Mouse (Mus musculus): ENCODE results near the gene Smdt1.

Gene Smdt1

DNA sequence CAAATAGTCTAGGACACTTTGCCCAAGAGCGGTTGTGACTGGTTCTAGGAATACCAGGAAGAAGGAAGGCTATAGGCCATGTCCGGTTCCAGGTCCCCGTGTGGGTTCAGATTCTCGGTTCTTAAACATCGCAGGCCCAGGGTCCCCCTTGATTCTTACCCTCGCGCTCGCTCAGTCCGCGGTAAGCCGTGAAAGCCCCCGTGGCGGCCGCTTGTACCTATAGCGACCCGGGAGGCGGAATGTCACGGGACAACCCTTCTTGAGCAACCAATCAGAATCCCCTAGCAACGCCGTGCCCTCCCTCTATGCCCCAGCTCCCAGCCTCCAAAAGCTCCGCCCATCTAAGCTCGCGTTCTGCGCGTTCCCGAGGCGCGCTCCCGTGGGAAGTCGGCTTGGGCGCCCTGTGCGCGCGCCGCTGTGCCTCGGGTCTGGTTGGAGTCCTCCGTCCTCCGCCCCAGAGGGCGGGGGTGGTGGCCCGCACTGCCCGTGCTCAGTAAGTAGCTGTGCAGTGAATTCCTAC, at the start of gene Smdt1, which contains the start of the genes Naga and Pheta2:
Smdt1 (plus strand) TSS at position 367 of the 520 bp plus-strand sequence.
Naga (minus strand) TSS at position 333 of the 520 bp plus-strand sequence.
Pheta2 (plus strand) TSS at position 350 of the 520 bp plus-strand sequence.
- Histone ChIP-seq H3K9me3 (ENCODE audit: low read length) (no peaks in the 10 kb centered on the region), H3K4me3 (replicated peaks; ENCODE audit: low read length) (peak within 1 kb of the TSS; percentile 82), H3K4me1 (replicated peaks; ENCODE audit: low read depth, low read length) (peaks cover 70% of the 10 kb centered on the region), H3K27me3 (ENCODE audit: insufficient read depth, low read length) (peaks cover 30% of the 10 kb centered on the region), H3K36me3 (ENCODE audit: insufficient read depth, low read length) (peaks cover 31% of the 10 kb centered on the region)
- TF ChIP-seq POU5F1 (IDR thresholded peaks at IDR 0.05; ENCODE audit: borderline replicate concordance, low read length) (no peak), CTCF (conservative IDR thresholded peaks at IDR 0.05; ENCODE audit: low read length) (no peak), NANOG (IDR thresholded peaks at IDR 0.05; ENCODE audit: borderline replicate concordance, low read length) (no peak)

DNA sequence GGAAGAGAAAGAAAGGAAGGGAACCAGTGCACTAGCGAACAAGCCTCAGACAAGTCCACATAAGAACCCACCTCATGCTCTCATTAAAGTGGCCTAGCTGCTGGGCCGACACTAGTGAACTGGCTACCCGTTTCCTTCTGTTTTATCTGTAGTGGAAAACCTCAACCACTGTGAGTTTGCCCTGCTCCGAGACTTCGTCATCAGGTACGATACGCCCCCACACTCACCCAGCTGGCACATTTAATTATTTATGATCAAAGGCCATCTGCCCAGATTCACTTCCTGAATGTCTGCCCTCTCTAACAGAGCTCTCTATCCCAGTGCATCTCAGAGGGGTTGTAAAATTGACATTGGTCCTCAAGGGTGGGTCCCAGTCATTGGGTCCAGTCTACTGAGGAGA, 48.5 kb upstream of the Smdt1 start:
- H3K27me3 ChIP-seq (ENCODE audit: insufficient read depth, low read length) = no peaks in the 10 kb centered on the region
- peaks cover 29% of the 10 kb centered on the region for H3K4me1 ChIP-seq (replicated peaks; ENCODE audit: low read depth, low read length)
- no peaks in the 10 kb centered on the region for H3K9me3 ChIP-seq (ENCODE audit: low read length)
- TF ChIP-seq NANOG (IDR thresholded peaks at IDR 0.05; ENCODE audit: borderline replicate concordance, low read length) (no peak), CTCF (conservative IDR thresholded peaks at IDR 0.05; ENCODE audit: low read length) (no peak), POU5F1 (IDR thresholded peaks at IDR 0.05; ENCODE audit: borderline replicate concordance, low read length) (no peak)
- H3K36me3 ChIP-seq (ENCODE audit: insufficient read depth, low read length) = peaks cover 39% of the 10 kb centered on the region
- no peak overlapping the region for H3K4me3 ChIP-seq (replicated peaks; ENCODE audit: low read length)

DNA sequence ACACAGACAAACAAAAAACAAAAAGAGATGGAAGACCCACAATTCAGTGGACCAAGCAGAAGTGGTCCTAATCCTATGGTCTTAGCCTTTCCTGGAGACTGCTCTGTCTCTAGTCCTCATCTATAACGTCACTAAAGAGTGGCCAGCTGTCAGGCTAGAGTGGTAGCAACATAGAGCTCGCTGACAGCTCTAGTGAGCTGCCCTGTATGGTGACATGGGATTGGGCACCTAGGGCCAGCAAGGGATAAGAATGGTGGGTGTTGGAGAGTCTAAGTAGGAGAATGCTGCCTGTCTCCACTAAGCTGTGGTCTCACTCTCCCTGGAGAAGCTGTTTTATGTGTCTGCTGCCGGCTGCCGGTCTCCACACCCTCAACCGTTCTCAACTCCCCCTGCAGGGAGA, 45.9 kb upstream of the Smdt1 start:
- no peak for TF ChIP-seq NANOG (IDR thresholded peaks at IDR 0.05; ENCODE audit: borderline replicate concordance, low read length)
- no peak for TF ChIP-seq POU5F1 (IDR thresholded peaks at IDR 0.05; ENCODE audit: borderline replicate concordance, low read length)
- no peak for TF ChIP-seq CTCF (conservative IDR thresholded peaks at IDR 0.05; ENCODE audit: low read length)
- no peak overlapping the region for H3K4me3 ChIP-seq (replicated peaks; ENCODE audit: low read length)
- H3K4me1 ChIP-seq (replicated peaks; ENCODE audit: low read depth, low read length) = peaks cover 25% of the 10 kb centered on the region
- H3K27me3 ChIP-seq (ENCODE audit: insufficient read depth, low read length) = no peaks in the 10 kb centered on the region
- no peaks in the 10 kb centered on the region for H3K9me3 ChIP-seq (ENCODE audit: low read length)
- H3K36me3 ChIP-seq (ENCODE audit: insufficient read depth, low read length) = peaks cover 27% of the 10 kb centered on the region

DNA sequence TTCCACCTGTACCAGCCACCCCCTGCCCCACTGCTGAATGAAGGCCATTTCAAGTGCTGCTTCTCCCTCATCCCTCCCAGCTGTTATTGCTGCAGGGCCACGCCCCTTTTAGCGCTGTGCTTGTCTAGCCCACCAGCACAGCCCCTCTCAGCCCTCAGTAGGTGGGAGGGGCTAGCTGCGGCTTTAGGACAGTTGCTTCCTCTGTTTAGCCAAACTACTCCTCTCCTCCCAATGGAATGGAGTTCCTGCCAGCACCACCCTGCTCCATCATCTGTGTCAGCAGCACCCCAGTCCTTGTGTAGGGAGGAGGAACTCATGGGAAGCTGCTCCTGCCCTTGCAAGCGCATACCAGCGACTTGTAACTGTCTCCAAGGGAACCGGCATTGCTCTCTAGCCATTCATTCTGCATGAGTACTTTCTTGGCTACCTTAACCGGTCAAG, 45.5 kb upstream of the Smdt1 start:
- H3K4me1 ChIP-seq (replicated peaks; ENCODE audit: low read depth, low read length) = peaks cover 25% of the 10 kb centered on the region
- no peaks in the 10 kb centered on the region for H3K27me3 ChIP-seq (ENCODE audit: insufficient read depth, low read length)
- no peaks in the 10 kb centered on the region for H3K9me3 ChIP-seq (ENCODE audit: low read length)
- no peak overlapping the region for H3K4me3 ChIP-seq (replicated peaks; ENCODE audit: low read length)
- peaks cover 27% of the 10 kb centered on the region for H3K36me3 ChIP-seq (ENCODE audit: insufficient read depth, low read length)
- no peak for TF ChIP-seq CTCF (conservative IDR thresholded peaks at IDR 0.05; ENCODE audit: low read length)
- no peak for TF ChIP-seq POU5F1 (IDR thresholded peaks at IDR 0.05; ENCODE audit: borderline replicate concordance, low read length)
- no peak for TF ChIP-seq NANOG (IDR thresholded peaks at IDR 0.05; ENCODE audit: borderline replicate concordance, low read length)

DNA sequence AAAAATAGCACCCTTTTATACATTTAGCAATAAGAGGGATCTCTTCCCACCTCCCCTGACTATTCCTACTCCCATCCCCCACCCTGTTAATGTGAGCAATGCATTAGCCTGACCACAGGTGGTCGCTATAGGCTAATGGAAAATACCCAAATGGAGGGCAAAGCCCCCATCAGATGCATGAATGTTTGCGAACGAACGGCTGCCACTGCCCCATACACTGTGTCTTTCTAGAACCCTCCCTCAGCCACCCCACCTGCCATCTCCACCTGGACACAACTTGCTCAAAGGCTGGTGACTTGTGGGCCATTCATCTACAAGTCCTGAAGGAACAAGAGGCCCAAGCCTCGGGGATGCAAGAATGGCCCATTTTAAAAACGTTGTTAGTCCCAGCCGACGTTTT, 44.7 kb upstream of the Smdt1 start:
- no peak for TF ChIP-seq NANOG (IDR thresholded peaks at IDR 0.05; ENCODE audit: borderline replicate concordance, low read length)
- peak; percentile 47 for TF ChIP-seq CTCF (conservative IDR thresholded peaks at IDR 0.05; ENCODE audit: low read length)
- H3K4me3 ChIP-seq (replicated peaks; ENCODE audit: low read length) = no peak overlapping the region
- H3K27me3 ChIP-seq (ENCODE audit: insufficient read depth, low read length) = peaks cover 6% of the 10 kb centered on the region
- H3K4me1 ChIP-seq (replicated peaks; ENCODE audit: low read depth, low read length) = peaks cover 28% of the 10 kb centered on the region
- H3K9me3 ChIP-seq (ENCODE audit: low read length) = no peaks in the 10 kb centered on the region
- peaks cover 19% of the 10 kb centered on the region for H3K36me3 ChIP-seq (ENCODE audit: insufficient read depth, low read length)

DNA sequence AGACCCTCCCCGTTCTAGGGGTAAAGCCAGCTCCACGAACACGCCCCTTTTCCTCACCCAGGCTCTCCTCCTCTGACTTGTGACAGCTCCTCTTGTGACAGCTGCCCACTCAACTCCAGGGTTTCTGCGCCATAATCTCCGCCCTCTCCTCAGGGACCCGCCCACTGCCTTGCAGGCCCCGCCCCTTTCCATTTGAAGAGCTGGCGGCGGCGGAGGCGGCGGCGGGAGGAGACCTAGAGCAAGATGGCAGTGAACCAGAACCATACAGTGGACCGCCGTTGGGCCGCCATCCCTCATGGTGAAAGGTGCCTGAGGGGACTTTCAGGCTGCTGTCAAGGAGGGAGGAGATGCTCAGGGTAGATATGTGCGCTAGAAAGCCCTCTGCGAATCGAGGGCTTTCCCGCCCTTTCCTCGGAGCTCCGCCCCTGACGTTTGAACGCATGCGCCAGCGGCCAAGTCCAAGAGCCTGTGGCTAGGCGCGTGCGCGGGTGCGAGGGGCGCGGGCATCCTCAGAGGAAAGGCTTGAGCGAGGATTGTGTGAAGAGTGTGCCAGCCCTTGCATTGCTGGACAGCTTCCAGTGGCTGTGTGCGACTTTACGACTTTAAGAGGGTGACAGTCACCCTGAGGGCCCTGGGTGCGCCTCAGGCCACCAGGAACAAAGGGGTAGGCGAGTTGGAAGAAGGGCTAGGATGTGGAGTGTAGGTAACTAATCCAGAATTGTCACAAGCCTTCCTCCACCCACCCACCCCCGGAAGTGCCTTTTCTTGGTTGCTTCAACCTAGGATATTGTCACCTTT, 39.8 kb upstream of the Smdt1 start, which contains the start of gene Wbp2nl:
Wbp2nl (plus strand) TSS at position 191 of the 798 bp plus-strand sequence.
- peaks cover 20% of the 10 kb centered on the region for H3K4me1 ChIP-seq (replicated peaks; ENCODE audit: low read depth, low read length)
- H3K27me3 ChIP-seq (ENCODE audit: insufficient read depth, low read length) = peaks cover 21% of the 10 kb centered on the region
- no peak for TF ChIP-seq NANOG (IDR thresholded peaks at IDR 0.05; ENCODE audit: borderline replicate concordance, low read length)
- no peak for TF ChIP-seq POU5F1 (IDR thresholded peaks at IDR 0.05; ENCODE audit: borderline replicate concordance, low read length)
- TF ChIP-seq CTCF (conservative IDR thresholded peaks at IDR 0.05; ENCODE audit: low read length) = no peak
- H3K4me3 ChIP-seq (replicated peaks; ENCODE audit: low read length) = peak within 1 kb of the TSS; percentile 77
- H3K9me3 ChIP-seq (ENCODE audit: low read length) = no peaks in the 10 kb centered on the region
- H3K36me3 ChIP-seq (ENCODE audit: insufficient read depth, low read length) = no peaks in the 10 kb centered on the region

DNA sequence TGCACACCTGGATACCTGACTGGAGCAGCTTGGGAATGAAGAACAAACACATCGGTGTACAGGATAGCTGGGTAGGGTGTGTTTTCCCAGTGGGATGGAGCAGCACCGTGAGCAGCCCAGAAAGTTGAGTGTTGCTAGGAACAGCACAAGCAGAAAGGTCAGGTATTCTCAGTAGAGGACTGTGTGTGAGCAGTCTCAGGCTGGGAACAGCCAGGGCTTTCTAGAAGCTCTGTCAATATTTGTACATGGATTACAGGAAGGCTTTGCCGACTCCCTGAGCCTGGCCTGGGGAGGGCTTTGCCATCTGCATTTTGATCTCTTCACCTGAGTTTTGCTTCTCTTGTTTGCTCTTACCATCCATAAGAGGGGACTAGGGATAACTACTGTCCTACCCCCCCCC, 31.7 kb upstream of the Smdt1 start:
- peaks cover 8% of the 10 kb centered on the region for H3K4me1 ChIP-seq (replicated peaks; ENCODE audit: low read depth, low read length)
- no peaks in the 10 kb centered on the region for H3K9me3 ChIP-seq (ENCODE audit: low read length)
- TF ChIP-seq POU5F1 (IDR thresholded peaks at IDR 0.05; ENCODE audit: borderline replicate concordance, low read length) (no peak), CTCF (conservative IDR thresholded peaks at IDR 0.05; ENCODE audit: low read length) (no peak), NANOG (IDR thresholded peaks at IDR 0.05; ENCODE audit: borderline replicate concordance, low read length) (no peak)

DNA sequence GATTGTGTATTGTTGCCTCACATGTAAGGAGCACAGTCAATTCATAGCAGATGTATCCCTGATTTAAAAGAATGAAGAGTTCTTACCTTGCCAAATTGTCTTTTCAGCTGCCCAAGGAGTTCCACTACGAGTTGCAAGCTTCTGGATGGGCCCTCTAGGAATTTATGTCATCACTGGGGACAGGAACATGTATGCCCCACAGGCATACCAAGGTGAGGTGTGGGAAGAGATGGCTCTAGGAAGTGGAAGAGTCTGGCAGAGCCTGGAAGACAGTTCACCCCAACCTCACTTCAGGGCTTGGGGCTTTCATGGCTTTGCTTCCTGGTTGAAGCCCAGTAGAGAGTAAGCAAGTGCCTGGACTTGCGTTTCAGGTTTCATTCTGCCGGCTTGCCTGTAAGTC, 30.3 kb upstream of the Smdt1 start:
- no peaks in the 10 kb centered on the region for H3K27me3 ChIP-seq (ENCODE audit: insufficient read depth, low read length)
- H3K4me1 ChIP-seq (replicated peaks; ENCODE audit: low read depth, low read length) = peaks cover 4% of the 10 kb centered on the region
- no peaks in the 10 kb centered on the region for H3K36me3 ChIP-seq (ENCODE audit: insufficient read depth, low read length)
- no peak overlapping the region for H3K4me3 ChIP-seq (replicated peaks; ENCODE audit: low read length)
- TF ChIP-seq NANOG (IDR thresholded peaks at IDR 0.05; ENCODE audit: borderline replicate concordance, low read length) = no peak
- TF ChIP-seq POU5F1 (IDR thresholded peaks at IDR 0.05; ENCODE audit: borderline replicate concordance, low read length) = no peak
- no peak for TF ChIP-seq CTCF (conservative IDR thresholded peaks at IDR 0.05; ENCODE audit: low read length)
- H3K9me3 ChIP-seq (ENCODE audit: low read length) = no peaks in the 10 kb centered on the region

More for the DNA sequence above, 31.7 kb upstream of the Smdt1 start:
- no peak overlapping the region for H3K4me3 ChIP-seq (replicated peaks; ENCODE audit: low read length)
- H3K36me3 ChIP-seq (ENCODE audit: insufficient read depth, low read length) = no peaks in the 10 kb centered on the region
- H3K27me3 ChIP-seq (ENCODE audit: insufficient read depth, low read length) = no peaks in the 10 kb centered on the region

Measured in E14TG2a.4 (cell line).